Mouse (Mus musculus): ENCODE data around the gene Epb41l1. TPM values are rescaled to one million over a fixed set of nuclear protein-coding genes. Genes with fewer than 3 reads are reported as not detected.

Epb41l1 gene
- polyA plus RNA-seq, 1 experiment from 2014 or later, result 0.67 TPM

DNA sequence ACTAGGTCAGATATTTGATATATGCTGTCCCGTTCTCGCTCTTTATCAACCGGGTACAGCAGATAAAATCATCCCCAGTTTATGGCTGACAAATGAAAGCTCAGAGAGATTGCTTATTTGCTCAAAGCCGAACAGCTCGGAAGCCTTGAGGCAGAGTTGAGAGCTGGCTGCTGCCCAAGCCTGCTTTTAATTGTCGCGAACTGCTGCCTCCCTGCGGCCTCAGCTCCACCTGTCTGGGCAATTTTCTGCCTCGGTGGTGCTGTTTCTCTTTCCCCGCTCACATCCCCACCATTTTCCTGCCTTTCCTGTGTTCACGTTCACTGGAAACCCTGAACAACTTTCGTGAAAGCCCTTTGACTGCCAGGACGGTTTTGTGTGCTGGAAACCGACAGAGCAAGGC, 39.8 kb downstream of the Epb41l1 start:
- Histone ChIP-seq H3K9me3 (replicated peaks; ENCODE audit: control insufficient read depth, low read length) (no peaks in the 10 kb centered on the region), H3K4me1 (ENCODE audit: control insufficient read depth, low read depth, low read length) (no peaks in the 10 kb centered on the region; the same call in 1 of the 2 replicates), H3K4me2 (ENCODE audit: low read depth, low read length) (no peak overlapping the region), H3K9ac (ENCODE audit: low read depth, low read length) (no peak overlapping the region), H3K27me3 (ENCODE audit: control insufficient read depth, insufficient read depth, low read depth, low read length) (no peaks in the 10 kb centered on the region), H3K36me3 (ENCODE audit: control insufficient read depth, insufficient read depth) (no peaks in the 10 kb centered on the region), H3K27ac (ENCODE audit: low read length) (no peak overlapping the region), H3K4me3 (ENCODE audit: low read depth, low read length) (no peak overlapping the region)
- ATAC-seq (ENCODE audit: low read depth), result no peak
- WGBS (ENCODE audit: insufficient replicate concordance), result 40% methylated on average over 14 of the region's 14 CpGs

DNA sequence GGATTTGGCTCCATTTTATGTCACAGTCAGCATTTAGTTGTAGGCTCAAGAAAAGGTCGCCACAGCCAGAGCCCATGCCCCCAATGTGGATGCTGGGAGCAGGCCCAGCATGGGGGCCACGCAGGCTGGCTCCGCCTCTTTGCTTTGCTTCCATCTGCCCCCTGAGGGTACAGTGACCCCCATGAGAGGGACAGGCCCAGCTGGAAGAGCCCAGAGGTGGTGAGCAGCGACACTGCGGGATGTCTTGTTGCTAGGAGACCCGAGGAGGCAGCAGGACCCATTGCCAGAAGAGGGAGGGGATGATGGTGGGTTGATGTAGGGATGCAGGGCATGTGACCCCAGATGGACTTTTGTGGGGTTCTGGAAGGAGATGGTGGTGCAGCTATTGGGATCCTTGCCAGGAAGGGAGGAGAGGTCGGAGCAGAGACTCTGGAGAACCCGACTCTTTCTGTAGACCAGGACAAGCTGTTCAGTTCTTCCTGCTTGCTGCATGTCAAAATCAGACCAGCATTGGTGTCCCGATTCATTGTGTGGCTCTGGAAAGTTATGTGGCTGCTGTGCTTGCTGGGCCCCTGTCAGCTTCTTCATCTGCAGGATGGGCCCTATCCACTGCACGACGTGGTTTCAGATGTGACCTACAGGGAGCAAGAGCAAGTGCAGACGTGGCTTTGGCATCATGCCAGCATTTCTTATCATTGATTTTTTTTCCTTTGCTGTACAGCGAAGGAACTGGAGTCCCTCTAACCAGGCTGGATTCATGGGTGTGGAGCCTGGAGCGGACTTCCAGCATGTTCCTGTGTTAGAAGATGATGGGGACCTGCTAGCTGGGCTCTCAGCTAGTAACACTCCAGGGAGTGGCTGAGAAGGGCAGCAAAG, 41.7 kb downstream of the Epb41l1 start:
- no peaks in the 10 kb centered on the region for H3K36me3 ChIP-seq (ENCODE audit: control insufficient read depth, insufficient read depth)
- H3K27ac ChIP-seq (ENCODE audit: low read length), result no peak overlapping the region
- WGBS (ENCODE audit: insufficient replicate concordance), result 47% methylated on average over 14 of the region's 14 CpGs
- no peak overlapping the region for H3K4me3 ChIP-seq (ENCODE audit: low read depth, low read length)
- no peaks in the 10 kb centered on the region; the same call in 1 of the 2 replicates for H3K4me1 ChIP-seq (ENCODE audit: control insufficient read depth, low read depth, low read length)
- H3K27me3 ChIP-seq (ENCODE audit: control insufficient read depth, insufficient read depth, low read depth, low read length), result no peaks in the 10 kb centered on the region
- no peak for ATAC-seq (ENCODE audit: low read depth)
- H3K9ac ChIP-seq (ENCODE audit: low read depth, low read length), result no peak overlapping the region
- no peak overlapping the region for H3K4me2 ChIP-seq (ENCODE audit: low read depth, low read length)
- no peaks in the 10 kb centered on the region for H3K9me3 ChIP-seq (replicated peaks; ENCODE audit: control insufficient read depth, low read length)

DNA sequence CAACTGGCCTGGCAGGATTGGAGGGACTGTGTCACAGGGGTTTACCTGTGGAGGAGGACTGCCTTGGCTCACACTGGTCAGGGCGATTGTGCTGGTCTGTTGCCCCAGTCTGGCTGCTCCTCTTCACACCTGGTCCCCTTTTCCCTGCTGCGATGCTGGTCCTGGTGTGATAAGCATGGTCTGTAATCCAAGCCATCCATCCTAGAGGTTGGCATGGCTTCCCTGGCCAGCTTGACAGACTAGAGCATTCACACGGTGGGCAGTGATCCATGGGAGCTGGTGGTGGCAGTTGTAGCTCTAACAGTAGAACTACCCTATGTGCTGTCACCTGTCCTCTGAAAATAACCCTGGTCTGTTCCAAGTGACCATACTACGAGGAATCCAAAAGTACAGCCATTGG, 43.7 kb downstream of the Epb41l1 start:
- no peaks in the 10 kb centered on the region for H3K27me3 ChIP-seq (ENCODE audit: control insufficient read depth, insufficient read depth, low read depth, low read length)
- WGBS (ENCODE audit: insufficient replicate concordance), result 69% methylated on average over 4 of the region's 4 CpGs
- H3K4me2 ChIP-seq (ENCODE audit: low read depth, low read length), result no peak overlapping the region

DNA sequence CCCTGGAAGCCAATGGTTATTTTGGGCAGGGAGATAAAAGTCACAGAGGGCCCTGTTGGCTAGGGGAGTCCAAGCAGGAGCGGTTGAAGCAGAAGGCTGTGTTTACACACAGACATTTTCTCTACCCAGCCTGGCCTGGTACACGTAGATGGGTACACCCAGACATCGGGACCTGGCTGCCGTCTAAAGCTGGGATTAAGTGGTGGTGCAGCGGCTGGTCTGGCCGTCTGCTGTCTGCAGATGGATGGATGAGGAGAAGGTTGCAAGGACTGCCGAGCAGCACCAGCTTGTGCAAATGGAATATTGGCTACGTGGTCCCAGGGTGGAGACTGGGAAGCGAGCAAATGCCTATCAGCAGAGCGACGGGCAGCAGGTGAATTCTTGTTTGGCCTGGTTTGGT, 46.8 kb downstream of the Epb41l1 start:
- Histone ChIP-seq H3K9me3 (replicated peaks; ENCODE audit: control insufficient read depth, low read length) (no peaks in the 10 kb centered on the region), H3K27me3 (ENCODE audit: control insufficient read depth, insufficient read depth, low read depth, low read length) (no peaks in the 10 kb centered on the region), H3K9ac (ENCODE audit: low read depth, low read length) (no peak overlapping the region), H3K4me2 (ENCODE audit: low read depth, low read length) (no peak overlapping the region), H3K36me3 (ENCODE audit: control insufficient read depth, insufficient read depth) (no peaks in the 10 kb centered on the region), H3K4me1 (ENCODE audit: control insufficient read depth, low read depth, low read length) (no peaks in the 10 kb centered on the region; the same call in 1 of the 2 replicates), H3K4me3 (ENCODE audit: low read depth, low read length) (no peak overlapping the region), H3K27ac (ENCODE audit: low read length) (no peak overlapping the region)
- WGBS (ENCODE audit: insufficient replicate concordance), result 72% methylated on average over 11 of the region's 11 CpGs
- ATAC-seq (ENCODE audit: low read depth), result no peak

More for the DNA sequence above, 43.7 kb downstream of the Epb41l1 start:
- no peaks in the 10 kb centered on the region for H3K36me3 ChIP-seq (ENCODE audit: control insufficient read depth, insufficient read depth)
- H3K27ac ChIP-seq (ENCODE audit: low read length), result no peak overlapping the region
- no peak overlapping the region for H3K9ac ChIP-seq (ENCODE audit: low read depth, low read length)
- no peak overlapping the region for H3K4me3 ChIP-seq (ENCODE audit: low read depth, low read length)
- ATAC-seq (ENCODE audit: low read depth), result no peak
- no peaks in the 10 kb centered on the region for H3K9me3 ChIP-seq (replicated peaks; ENCODE audit: control insufficient read depth, low read length)
- no peaks in the 10 kb centered on the region; the same call in 1 of the 2 replicates for H3K4me1 ChIP-seq (ENCODE audit: control insufficient read depth, low read depth, low read length)

DNA sequence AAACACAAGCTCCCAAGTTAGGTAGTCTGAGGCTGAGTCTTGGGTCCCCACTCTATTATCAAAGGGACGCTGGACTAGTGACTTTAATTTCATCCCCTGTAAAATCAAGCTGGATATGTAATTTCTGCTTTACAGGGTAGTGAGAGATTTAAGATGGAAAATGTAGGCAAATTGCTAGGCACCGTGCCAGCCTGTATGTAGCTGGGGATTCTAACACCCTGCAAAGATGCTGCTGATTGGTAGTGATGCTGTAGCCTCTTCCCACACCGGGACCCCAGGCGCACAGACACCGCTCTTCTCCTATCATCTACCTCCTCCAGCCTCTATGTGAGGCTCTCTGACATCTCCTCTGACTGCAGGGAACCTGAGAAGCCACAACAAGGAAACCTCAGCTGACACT, 48.2 kb downstream of the Epb41l1 start:
- no peak overlapping the region for H3K4me2 ChIP-seq (ENCODE audit: low read depth, low read length)
- no peak overlapping the region for H3K9ac ChIP-seq (ENCODE audit: low read depth, low read length)
- H3K27ac ChIP-seq (ENCODE audit: low read length), result no peak overlapping the region
- peaks cover under 1% of the 10 kb centered on the region; the same call in 1 of the 2 replicates for H3K4me1 ChIP-seq (ENCODE audit: control insufficient read depth, low read depth, low read length)
- no peaks in the 10 kb centered on the region for H3K9me3 ChIP-seq (replicated peaks; ENCODE audit: control insufficient read depth, low read length)
- no peak overlapping the region for H3K4me3 ChIP-seq (ENCODE audit: low read depth, low read length)
- no peaks in the 10 kb centered on the region for H3K27me3 ChIP-seq (ENCODE audit: control insufficient read depth, insufficient read depth, low read depth, low read length)
- no peaks in the 10 kb centered on the region for H3K36me3 ChIP-seq (ENCODE audit: control insufficient read depth, insufficient read depth)
- 70% methylated on average over 5 of the region's 5 CpGs for WGBS (ENCODE audit: insufficient replicate concordance)
- ATAC-seq (ENCODE audit: low read depth), result no peak

DNA sequence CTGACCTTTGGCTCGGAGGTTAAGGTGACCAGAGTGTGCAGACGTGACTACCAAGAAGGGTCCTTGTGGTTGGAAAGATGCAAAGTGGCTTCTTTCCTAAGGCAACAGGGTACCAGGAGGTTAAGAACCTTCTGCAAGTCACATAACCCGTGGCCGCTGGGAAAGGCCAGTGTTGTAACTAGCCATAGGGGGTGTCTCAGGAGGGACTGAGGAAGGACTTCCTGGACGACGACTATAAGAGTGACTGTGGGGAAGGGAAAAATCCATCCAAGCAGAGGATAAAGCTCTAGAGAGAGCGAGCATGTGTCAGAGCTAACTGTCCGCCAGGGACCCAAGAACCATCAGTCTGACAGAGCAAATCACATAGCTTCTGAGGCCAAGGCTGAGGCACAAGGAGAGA, 48.8 kb downstream of the Epb41l1 start:
- no peak overlapping the region for H3K9ac ChIP-seq (ENCODE audit: low read depth, low read length)
- H3K9me3 ChIP-seq (replicated peaks; ENCODE audit: control insufficient read depth, low read length), result no peaks in the 10 kb centered on the region
- no peak overlapping the region for H3K4me2 ChIP-seq (ENCODE audit: low read depth, low read length)
- peaks cover 3% of the 10 kb centered on the region for H3K27me3 ChIP-seq (ENCODE audit: control insufficient read depth, insufficient read depth, low read depth, low read length)
- H3K4me3 ChIP-seq (ENCODE audit: low read depth, low read length), result no peak overlapping the region
- no peaks in the 10 kb centered on the region for H3K36me3 ChIP-seq (ENCODE audit: control insufficient read depth, insufficient read depth)
- peaks cover 6% of the 10 kb centered on the region; the same call in 1 of the 2 replicates for H3K4me1 ChIP-seq (ENCODE audit: control insufficient read depth, low read depth, low read length)
- WGBS (ENCODE audit: insufficient replicate concordance), result 62% methylated on average over 8 of the region's 8 CpGs
- no peak overlapping the region for H3K27ac ChIP-seq (ENCODE audit: low read length)
- ATAC-seq (ENCODE audit: low read depth), result no peak

DNA sequence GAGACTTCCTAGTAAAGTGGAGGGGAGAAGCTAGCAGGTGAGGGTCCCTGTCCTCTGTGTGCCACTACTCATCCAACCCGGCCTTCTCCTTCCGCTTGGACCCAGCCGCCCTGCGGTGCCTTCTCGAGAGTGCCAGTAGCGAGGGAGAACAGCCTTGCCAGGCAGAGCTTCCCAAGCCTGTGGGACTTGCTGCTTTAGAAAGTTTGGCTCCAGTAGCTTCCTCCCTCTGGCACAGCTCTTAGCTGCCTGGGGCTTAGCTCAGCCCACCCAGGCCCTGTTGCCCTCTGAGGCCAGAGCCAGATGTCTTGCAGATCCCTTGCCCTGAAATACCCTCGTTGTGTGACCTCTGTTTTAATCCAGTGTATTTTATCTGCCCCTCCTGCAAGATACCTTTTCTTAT, 50.2 kb downstream of the Epb41l1 start:
- no peaks in the 10 kb centered on the region for H3K36me3 ChIP-seq (ENCODE audit: control insufficient read depth, insufficient read depth)
- ATAC-seq (ENCODE audit: low read depth), result no peak
- peaks cover 18% of the 10 kb centered on the region for H3K27me3 ChIP-seq (ENCODE audit: control insufficient read depth, insufficient read depth, low read depth, low read length)
- H3K27ac ChIP-seq (ENCODE audit: low read length), result no peak overlapping the region
- no peak overlapping the region for H3K4me3 ChIP-seq (ENCODE audit: low read depth, low read length)
- no peak overlapping the region for H3K9ac ChIP-seq (ENCODE audit: low read depth, low read length)
- H3K4me1 ChIP-seq (ENCODE audit: control insufficient read depth, low read depth, low read length), result peaks cover 19% of the 10 kb centered on the region
- 77% methylated on average over 7 of the region's 7 CpGs for WGBS (ENCODE audit: insufficient replicate concordance)
- H3K9me3 ChIP-seq (replicated peaks; ENCODE audit: control insufficient read depth, low read length), result no peaks in the 10 kb centered on the region
- H3K4me2 ChIP-seq (ENCODE audit: low read depth, low read length), result no peak overlapping the region

DNA sequence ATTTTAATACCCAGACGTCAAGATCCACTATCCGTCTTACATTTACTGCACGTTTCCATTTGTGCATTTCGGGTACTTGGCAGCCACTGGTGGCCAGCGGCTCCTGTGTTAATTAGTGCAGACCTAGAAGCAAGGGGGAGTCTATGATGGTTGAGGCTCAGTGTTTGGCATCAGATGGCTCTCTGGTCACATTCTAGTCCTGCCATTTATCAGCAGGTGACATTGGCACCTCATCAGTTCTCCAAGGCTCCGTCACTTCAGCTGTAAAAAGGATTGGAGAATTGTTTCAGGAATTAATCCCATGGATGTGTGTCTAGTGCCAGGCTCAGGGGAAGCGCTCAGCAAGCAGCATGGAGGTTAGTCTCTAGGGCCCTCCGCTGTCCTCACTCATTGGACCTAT, 51.6 kb downstream of the Epb41l1 start:
- no peak overlapping the region for H3K9ac ChIP-seq (ENCODE audit: low read depth, low read length)
- no peaks in the 10 kb centered on the region for H3K36me3 ChIP-seq (ENCODE audit: control insufficient read depth, insufficient read depth)
- H3K4me3 ChIP-seq (ENCODE audit: low read depth, low read length), result no peak overlapping the region
- peaks cover 21% of the 10 kb centered on the region for H3K4me1 ChIP-seq (ENCODE audit: control insufficient read depth, low read depth, low read length)
- H3K27me3 ChIP-seq (ENCODE audit: control insufficient read depth, insufficient read depth, low read depth, low read length), result peaks cover 32% of the 10 kb centered on the region
- H3K4me2 ChIP-seq (ENCODE audit: low read depth, low read length), result no peak overlapping the region
- H3K27ac ChIP-seq (ENCODE audit: low read length), result no peak overlapping the region
- 78% methylated on average over 8 of the region's 8 CpGs for WGBS (ENCODE audit: insufficient replicate concordance)
- no peaks in the 10 kb centered on the region for H3K9me3 ChIP-seq (replicated peaks; ENCODE audit: control insufficient read depth, low read length)
- ATAC-seq (ENCODE audit: low read depth), result no peak

DNA sequence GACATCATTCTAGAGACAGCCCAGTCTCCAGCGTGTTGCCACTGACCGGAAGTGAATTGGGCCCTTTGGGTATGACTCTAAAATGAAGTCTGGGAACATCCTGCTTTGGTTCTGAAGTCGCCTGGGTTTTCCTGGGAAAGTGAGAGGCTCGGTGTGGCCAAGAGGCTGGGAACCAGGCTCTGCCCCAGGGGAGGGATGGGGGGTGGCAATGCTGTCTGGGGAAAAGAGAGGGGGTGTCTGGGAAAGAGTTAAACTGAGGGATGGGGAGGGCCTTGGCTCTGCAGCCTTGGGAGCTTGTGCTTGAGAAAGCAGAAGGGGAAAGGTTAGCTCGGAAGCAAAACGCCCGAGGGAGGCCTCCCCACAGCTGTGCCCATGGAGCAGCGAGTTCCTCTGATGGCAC, 53.0 kb downstream of the Epb41l1 start:
- H3K4me2 ChIP-seq (ENCODE audit: low read depth, low read length), result no peak overlapping the region
- H3K4me3 ChIP-seq (ENCODE audit: low read depth, low read length), result no peak overlapping the region
- 56% methylated on average over 8 of the region's 8 CpGs for WGBS (ENCODE audit: insufficient replicate concordance)
- no peaks in the 10 kb centered on the region for H3K36me3 ChIP-seq (ENCODE audit: control insufficient read depth, insufficient read depth)
- H3K9me3 ChIP-seq (replicated peaks; ENCODE audit: control insufficient read depth, low read length), result no peaks in the 10 kb centered on the region
- H3K27ac ChIP-seq (ENCODE audit: low read length), result no peak overlapping the region
- ATAC-seq (ENCODE audit: low read depth), result no peak
- H3K9ac ChIP-seq (ENCODE audit: low read depth, low read length), result no peak overlapping the region
- H3K27me3 ChIP-seq (ENCODE audit: control insufficient read depth, insufficient read depth, low read depth, low read length), result peaks cover 38% of the 10 kb centered on the region
- H3K4me1 ChIP-seq (ENCODE audit: control insufficient read depth, low read depth, low read length), result peaks cover 28% of the 10 kb centered on the region

Measured in liver, embryonic 16.5 days (tissue).